Mouse (Mus musculus): ENCODE measurements around the gene Dab2.

Dab2 gene

GRCm38 (mm10) chr15:6391886-6392285, 92.3 kb downstream of the Dab2 start:
- DNase-seq (ENCODE audit: low spot score in 2 of 2): no peak

DNA sequence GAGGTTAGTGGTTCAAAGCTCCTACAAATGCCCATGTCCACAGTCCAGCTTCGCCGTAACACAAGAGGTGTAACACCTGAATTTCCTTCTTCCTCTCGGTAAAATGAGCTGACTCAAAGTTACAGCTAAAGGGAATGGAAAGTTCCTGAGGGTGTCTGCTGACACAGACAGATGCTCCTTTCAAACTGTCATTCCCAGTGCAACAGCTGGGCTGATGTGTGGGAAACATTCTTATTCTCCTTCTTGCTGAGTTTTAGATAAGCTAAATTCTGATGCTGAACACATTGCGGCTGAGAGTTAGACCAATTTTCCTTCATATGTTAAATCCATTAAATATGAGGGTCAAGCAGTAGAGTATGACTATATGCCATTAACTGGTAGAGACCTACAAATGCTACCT, 94.0 kb downstream of the Dab2 start:
- no peak for DNase-seq (ENCODE audit: low spot score in 2 of 2)

GRCm38 (mm10) chr15:6398211-6398610, 98.6 kb downstream of the Dab2 start:
- DNase-seq (ENCODE audit: low spot score in 2 of 2): no peak

- DNase-seq (ENCODE audit: low spot score in 2 of 2): no peak
Observed at GRCm38 (mm10) chr15:6398881-6399280, 99.3 kb downstream of the Dab2 start.

DNA sequence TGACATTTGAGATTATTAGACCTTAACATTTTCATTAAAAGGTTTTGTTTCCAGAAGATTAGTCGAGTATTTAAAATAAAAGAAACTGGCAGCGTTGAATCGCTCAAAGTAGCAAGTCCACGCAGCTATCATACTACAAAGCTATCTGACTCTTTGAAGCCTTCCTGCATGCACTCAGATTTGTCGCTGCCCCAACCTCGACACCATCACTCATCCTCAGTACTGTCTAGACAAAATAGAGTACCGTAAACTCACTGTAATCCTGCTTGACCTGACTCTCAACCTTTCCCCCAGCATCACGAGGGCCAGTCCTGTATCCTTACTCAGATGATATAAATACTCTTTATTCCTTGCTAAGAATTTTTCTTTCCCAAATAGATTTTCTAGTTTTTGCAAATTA, 100.5 kb downstream of the Dab2 start:
- no peak for DNase-seq (ENCODE audit: low spot score in 2 of 2)

DNA sequence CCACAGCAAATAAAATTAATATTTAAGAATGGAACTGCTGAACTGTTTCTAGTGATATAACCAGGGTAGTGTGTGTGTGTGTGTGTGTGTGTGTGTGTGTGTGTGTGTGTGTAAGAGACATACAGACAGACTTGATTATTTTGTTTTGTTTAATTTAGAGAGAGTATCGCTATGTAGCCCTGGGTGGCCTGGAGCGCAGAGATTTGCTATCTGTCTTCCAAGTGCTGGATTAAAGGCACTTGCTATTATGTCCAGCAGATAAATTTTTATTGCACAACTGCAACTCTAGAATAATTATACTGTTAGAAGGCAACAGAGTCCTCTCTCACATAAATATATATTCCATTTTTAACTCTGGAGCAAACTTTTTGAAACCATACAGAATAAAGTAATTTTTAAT, 102.8 kb downstream of the Dab2 start:
- DNase-seq (ENCODE audit: low spot score in 2 of 2): no peak

GRCm38 (mm10) chr15:6404172-6404571, 104.6 kb downstream of the Dab2 start:
- DNase-seq (ENCODE audit: low spot score in 2 of 2): no peak

DNA sequence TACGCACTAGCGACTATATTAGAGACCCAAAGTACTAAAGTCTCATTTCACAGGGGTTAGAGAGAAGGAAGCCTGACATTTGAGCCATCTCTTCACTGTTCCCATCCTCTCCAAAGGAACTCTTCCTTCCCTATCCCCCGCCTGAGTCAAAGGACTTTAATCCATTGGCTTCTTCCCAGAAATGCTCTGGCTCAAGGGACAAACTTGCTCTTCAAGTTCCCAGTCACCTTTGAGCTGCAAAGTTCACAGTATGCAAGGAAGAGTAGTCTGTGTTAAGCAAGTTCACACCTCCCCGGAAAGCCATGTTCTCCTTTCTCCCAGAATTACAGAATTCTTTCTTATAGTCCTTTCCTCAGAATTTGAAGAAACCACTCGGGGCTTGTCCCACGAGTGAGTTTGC, 107.2 kb downstream of the Dab2 start:
- no peak for DNase-seq (ENCODE audit: low spot score in 2 of 2)

- DNase-seq (ENCODE audit: low spot score in 2 of 2): no peak
Observed at GRCm38 (mm10) chr15:6409031-6409430, 109.4 kb downstream of the Dab2 start.

- no peak for DNase-seq (ENCODE audit: low spot score in 2 of 2)
Observed at GRCm38 (mm10) chr15:6410161-6410560, 110.6 kb downstream of the Dab2 start.

GRCm38 (mm10) chr15:6411334-6411733, 111.7 kb downstream of the Dab2 start:
- no peak for DNase-seq (ENCODE audit: low spot score in 2 of 2)

- DNase-seq (ENCODE audit: low spot score in 2 of 2): no peak
Observed at GRCm38 (mm10) chr15:6415317-6415716, 115.7 kb downstream of the Dab2 start.

GRCm38 (mm10) chr15:6431777-6432176, 132.2 kb downstream of the Dab2 start:
- DNase-seq (ENCODE audit: low spot score in 2 of 2): peak in 1 of 2 experiments; percentile 10

DNA sequence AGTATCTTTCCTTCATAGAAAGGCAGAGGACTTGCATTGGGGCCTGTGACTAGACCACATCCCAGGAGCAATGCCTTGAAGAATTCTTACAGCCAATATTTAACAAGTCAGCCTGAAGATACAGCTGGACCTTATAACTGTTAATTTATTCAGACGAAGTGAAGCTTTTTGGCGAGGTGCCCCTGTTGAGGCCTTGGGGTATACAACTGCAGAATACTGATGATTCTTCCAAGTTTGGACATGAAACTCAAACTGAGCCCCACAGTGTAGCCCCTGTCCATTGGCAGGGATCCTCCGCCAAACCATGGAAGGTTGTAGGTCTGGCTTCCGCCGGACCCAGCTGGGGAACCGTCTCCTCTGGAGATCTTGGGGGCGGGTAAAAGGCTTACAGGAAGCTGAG, 132.8 kb downstream of the Dab2 start:
- peak in 1 of 2 experiments; percentile 26 for DNase-seq (ENCODE audit: low spot score in 2 of 2)

- no peak for DNase-seq (ENCODE audit: low spot score in 2 of 2)
Observed at GRCm38 (mm10) chr15:6435281-6435680, 135.7 kb downstream of the Dab2 start.

GRCm38 (mm10) chr15:6435773-6436172, 136.2 kb downstream of the Dab2 start:
- DNase-seq (ENCODE audit: low spot score in 2 of 2): peak in 1 of 2 experiments; percentile 18

DNA sequence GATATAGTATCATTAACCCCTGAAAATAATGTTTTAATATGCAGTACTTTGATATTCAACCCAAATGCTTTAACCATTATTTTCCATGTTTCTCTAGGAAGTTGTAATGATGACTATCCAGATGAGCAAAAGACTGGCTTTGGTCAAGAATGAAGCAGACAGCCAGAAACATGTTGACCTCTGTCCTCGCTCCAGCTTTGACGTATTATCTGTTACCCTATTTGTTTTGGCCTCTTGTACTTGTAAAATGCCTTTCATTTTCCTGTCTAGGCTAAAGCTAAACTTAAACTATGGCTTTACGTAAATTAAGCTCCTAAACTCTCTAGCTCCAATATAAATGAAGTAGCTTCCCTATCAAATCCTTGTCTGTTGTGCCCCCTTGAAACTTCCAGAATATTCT, 139.1 kb downstream of the Dab2 start:
- no peak for DNase-seq (ENCODE audit: low spot score in 2 of 2)

GRCm38 (mm10) chr15:6444452-6444851, 144.9 kb downstream of the Dab2 start:
- DNase-seq (ENCODE audit: low spot score in 2 of 2): no peak

- DNase-seq (ENCODE audit: low spot score in 2 of 2): no peak
Observed at GRCm38 (mm10) chr15:6445135-6445534, 145.5 kb downstream of the Dab2 start, which contains the start of gene C9. Gene C9, plus strand, starts transcription at chr15:6445327.

GRCm38 (mm10) chr15:6446181-6446580, 146.6 kb downstream of the Dab2 start:
- DNase-seq (ENCODE audit: low spot score in 2 of 2): no peak

GRCm38 (mm10) chr15:6448892-6449291, 149.3 kb downstream of the Dab2 start:
- DNase-seq (ENCODE audit: low spot score in 2 of 2): no peak

DNA sequence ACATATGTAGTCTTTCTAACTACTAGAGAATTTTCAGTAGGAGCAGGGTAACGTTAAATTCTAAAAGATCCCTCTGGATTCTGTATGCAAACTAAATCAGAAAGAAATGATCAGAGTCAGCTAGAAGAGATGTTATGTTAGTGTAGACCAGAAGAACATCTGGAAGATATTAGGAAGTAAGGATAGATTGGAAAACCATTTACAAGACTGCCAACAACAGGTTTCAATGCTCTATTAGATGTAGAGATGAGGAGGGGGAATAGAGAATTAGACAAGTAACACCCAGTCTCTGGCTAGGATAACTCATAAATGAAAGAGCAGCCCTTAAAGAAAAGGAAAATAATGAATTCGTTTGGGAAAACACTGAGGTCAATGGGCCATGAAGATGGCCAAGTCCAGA, 154.9 kb downstream of the Dab2 start:
- DNase-seq (ENCODE audit: low spot score in 2 of 2): no peak

DNA sequence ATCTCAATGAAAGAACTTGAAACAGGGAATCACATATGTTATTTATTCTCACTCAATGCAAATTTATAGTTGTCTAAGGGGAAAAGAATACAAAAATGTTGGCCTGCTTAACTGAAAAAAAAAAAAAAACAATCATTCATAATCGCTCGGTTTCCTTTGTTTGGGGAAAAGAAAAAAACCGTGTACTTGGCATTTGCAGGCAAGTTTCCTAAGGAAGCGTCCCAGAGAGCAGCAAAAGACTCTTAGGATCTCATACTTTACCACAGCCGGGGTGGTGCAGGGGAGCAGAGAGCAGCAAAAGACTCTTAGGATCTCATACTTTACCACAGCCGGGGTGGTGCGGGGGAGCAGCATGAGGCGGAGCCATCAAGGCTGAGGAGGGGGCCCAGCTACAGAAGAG, 161.8 kb downstream of the Dab2 start:
- DNase-seq (ENCODE audit: low spot score in 2 of 2): no peak

DNA sequence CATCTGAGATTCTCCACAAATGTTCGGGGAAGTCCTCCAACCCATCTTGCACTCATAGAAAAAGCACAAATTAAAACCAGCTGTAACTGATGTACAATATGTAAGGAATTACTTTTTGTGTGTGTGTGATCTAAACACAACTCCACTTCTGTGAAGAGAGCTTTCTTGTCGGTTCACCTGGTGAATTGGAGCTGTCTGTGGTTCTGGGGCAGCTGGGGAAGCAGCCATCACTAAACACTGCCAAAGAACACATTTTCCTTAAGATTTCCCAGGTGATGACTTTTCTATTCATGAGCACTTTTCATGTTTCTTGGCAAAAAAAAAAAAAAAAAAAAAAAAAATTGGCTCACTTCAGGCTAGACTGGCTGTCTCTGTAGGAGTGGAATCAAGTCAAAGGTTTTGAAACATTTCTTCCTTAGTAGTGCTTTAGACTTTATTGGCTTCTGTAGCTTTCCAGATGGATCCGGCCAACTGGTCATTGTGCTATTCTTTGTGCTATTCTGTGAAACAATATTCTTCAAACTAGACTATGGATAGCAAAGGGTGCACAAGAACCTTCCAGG, 163.9 kb downstream of the Dab2 start:
- DNase-seq (ENCODE audit: low spot score in 2 of 2): no peak
